Mouse (Mus musculus): ENCODE data around the gene Stox2. TPM values are rescaled to one million over a fixed set of nuclear protein-coding genes. Genes with fewer than 3 reads are reported as not detected.

Gene Stox2
- total RNA-seq (2023), result 1 to 10 TPM; 1.8 to 1.9 TPM

DNA sequence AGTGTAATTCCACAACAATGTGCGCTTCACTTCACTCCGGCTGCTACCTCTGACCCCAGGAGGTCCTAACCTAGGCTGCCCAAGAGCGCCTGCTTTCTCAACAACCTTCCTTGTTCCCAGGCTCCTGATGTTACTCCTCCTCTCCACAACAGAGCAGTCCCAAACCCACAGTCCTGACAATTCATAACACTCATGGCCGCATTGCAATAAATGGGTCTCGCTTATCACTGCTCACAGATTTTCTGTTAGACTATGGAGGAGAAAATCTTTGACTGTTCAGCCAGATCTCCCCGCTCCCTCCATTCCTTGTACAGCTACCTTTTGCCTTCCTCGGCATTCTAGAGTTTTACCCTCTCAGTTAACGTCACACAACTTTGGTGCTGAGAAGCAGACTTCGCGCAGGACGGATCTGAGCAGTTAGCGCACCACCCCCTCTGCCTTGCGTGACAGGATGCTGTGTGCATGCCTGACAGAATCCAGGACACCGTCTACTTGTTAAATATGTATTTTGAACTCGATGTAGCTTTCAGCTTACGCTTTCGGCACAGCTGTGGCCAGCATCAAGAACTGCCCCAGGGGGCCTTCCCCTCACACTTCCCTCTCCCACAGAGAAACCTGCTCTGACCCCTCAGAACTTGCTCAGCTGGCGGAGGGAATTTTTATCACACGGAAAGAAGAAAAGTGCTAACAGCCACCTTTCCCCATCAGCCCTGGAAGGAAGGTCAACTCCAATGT lies at the start of gene Stox2:
TSS of gene Stox2 (minus strand) at position 51 of the 735 bp plus-strand sequence.

Other genes with a start within 250 kb of the Stox2 start
- 10 to 100 TPM; 30.4 to 31.3 TPM for gene Trappc11, start 87.1 kb upstream of the Stox2 start, total RNA-seq (2023)
- gene Rwdd4a, start 87.3 kb upstream of the Stox2 start, total RNA-seq (2023), result 10 to 100 TPM; 10.5 to 13.7 TPM
- gene Ing2, start 229.2 kb upstream of the Stox2 start, total RNA-seq (2023), result 10 to 100 TPM; 34.9 to 50.5 TPM